Mouse (Mus musculus) adrenal gland, adult (tissue): Measurements from ENCODE around the gene Cyp39a1.

Experiments
- DNase-seq, 2 experiments: peaks; one replicate each; pipeline ENCODE4 v3.0.0; 2022 to 2023; ENCODE audit warnings: low spot score in 1 of 2; ENCODE audit not compliant: inconsistent age in 2 of 2

Gene Cyp39a1

GRCm38 (mm10) chr17:43758607-43759259 lies 91.5 kb downstream of the Cyp39a1 start:
- peak; percentile 39 to 57 for DNase-seq

- peak in 1 of 2 experiments; percentile 13 for DNase-seq
These were observed 117.3 kb downstream of the Cyp39a1 start for GRCm38 (mm10) chr17:43784531-43784930.

- DNase-seq, result no peak
These were observed 121.0 kb downstream of the Cyp39a1 start for GRCm38 (mm10) chr17:43788222-43788621.

DNA sequence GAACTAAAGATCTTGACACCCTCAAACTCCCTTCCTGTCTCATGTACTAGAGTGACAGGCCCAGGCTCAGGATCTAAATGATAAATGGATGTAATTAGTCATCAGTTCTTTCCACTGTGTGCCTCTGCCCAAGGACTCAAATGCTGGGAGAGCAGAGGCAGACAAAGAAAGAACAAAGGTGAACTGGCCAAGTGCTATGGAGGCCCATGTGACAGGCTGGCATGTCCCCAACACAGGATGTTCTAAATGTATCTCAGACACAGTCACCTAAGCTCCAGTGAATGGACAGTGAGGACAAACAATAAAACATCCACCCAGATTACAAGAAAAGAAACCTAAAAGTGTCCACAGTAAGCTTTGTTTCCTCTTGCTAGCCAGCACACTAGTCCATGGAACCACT lies 122.2 kb downstream of the Cyp39a1 start:
- DNase-seq, result peak; percentile 47 to 50

GRCm38 (mm10) chr17:43791751-43792150 lies 124.5 kb downstream of the Cyp39a1 start:
- no peak for DNase-seq

DNA sequence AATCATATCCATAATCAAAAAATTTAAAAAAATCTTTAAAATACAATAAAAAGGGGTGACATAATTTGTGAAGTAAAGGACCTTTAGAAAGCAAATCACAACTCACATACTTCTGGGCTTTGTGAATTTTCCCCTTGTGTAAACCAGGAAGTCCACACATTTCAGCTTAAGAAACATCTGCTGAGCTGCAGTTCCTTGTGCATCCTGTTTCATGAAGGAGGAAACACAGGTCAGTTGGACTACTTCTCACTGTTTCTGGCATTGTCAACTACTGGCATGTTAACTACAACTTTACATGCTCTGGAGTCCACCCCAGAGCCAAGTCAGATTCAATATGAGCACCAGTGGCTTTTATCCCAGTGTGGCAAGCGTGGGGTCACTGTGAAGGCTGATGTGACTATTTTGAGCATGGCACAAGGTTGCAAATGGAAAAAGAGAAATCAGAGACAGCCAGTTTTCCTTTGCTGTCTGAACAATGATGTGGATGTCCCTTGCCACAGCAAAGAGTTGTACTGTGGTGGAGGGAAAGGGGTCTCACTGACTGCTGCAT lies 127.6 kb downstream of the Cyp39a1 start:
- no peak for DNase-seq
